Mouse (Mus musculus): ENCODE measurements around the gene Nrtn. TPM values are rescaled to one million over a fixed set of nuclear protein-coding genes. Genes with fewer than 3 reads are reported as not detected.

Nrtn gene
- polyA plus RNA-seq, 1 experiment from 2014 or later, result 7.0 TPM

DNA sequence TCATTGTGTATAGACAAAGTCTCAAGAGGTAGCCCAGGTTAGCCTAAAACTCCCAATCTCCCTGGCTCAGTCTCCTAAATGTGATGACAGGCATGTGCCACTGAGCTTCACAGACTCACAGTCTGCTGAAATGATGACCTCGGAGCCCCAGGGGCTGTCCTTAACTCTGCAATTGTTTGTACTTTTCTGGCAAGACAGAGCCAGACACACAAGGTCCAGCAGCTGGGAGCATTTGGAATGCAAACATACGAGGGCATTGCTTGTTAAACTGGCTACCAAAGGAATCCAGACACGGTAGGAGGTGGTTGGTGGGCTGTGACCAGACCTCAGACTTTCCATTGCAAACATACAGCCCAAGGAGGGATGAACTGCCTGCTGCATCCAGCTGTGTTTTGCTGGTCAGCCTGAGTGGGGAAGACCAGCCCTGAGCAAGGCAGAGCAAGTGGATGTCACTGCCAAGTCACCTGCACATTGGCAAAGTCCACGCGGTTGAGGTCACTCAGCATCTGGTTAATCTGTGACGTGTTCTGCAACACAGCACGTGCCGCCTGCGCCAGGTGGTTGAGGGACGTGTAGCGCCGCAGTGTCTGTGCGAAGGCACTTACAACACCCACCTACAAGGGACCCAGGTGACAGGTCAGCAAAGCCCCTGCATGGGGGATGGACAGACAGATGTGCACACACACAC, 23.1 kb upstream of the Nrtn start:
- 0 out of 2 replicates have a peak, but pooled peaks cover 7% of the 10 kb centered on the region for H3K9me3 ChIP-seq (ENCODE audit: control insufficient read depth, low read length)

DNA sequence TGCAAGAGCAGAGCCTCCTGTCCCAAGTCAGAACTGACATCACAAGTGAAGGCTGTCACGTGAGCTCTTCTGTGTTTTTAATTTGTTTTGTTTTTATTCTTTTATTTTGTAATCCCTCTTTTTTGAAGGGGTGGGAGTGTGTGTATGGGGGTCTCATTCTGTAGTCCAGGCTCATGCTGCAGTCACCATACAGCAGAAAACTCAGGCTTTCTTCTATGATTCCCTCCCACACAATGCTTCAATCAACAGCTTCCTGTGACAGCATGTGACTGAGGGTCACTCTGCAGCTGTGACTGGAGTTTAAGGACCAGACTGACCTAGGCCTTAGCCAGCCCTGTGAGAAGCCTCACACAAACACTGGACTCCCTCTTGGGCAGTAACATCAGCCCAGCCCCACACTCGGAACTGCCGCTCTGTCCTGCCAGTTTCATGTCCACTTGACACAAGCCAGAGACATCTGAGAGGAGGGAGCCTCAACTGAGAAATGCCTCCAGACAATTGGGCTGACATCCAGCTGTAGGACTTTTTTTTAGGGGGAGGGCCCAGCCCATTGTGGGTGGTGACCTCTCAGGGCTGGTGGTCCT, 21.5 kb upstream of the Nrtn start:
- Histone ChIP-seq H3K4me1 (ENCODE audit: control insufficient read depth, insufficient read depth, low read length) (no peaks in the 10 kb centered on the region), H3K9ac (ENCODE audit: low read depth, low read length) (no peak overlapping the region), H3K36me3 (ENCODE audit: control insufficient read depth, insufficient read depth, low read length) (peaks cover 6% of the 10 kb centered on the region), H3K9me3 (ENCODE audit: control insufficient read depth, low read length) (0 out of 2 replicates have a peak, but pooled peaks cover 7% of the 10 kb centered on the region), H3K4me2 (ENCODE audit: low read depth, low read length) (no peak overlapping the region), H3K4me3 (ENCODE audit: low read length) (no peak overlapping the region), H3K27ac (ENCODE audit: low read length) (0 out of 2 replicates have a peak overlapping the region, but pooled peaks have one; percentile 5), H3K27me3 (replicated peaks; ENCODE audit: control insufficient read depth, insufficient read depth, low read length) (no peaks in the 10 kb centered on the region)
- ATAC-seq, result peak; percentile 58
- WGBS, result 40% methylated on average over 3 of the region's 3 CpGs

More for the DNA sequence above, 23.1 kb upstream of the Nrtn start:
- Histone ChIP-seq H3K27me3 (replicated peaks; ENCODE audit: control insufficient read depth, insufficient read depth, low read length) (no peaks in the 10 kb centered on the region), H3K4me1 (ENCODE audit: control insufficient read depth, insufficient read depth, low read length) (no peaks in the 10 kb centered on the region), H3K36me3 (ENCODE audit: control insufficient read depth, insufficient read depth, low read length) (peaks cover 6% of the 10 kb centered on the region), H3K4me2 (ENCODE audit: low read depth, low read length) (no peak overlapping the region), H3K4me3 (ENCODE audit: low read length) (no peak overlapping the region), H3K27ac (ENCODE audit: low read length) (no peak overlapping the region), H3K9ac (ENCODE audit: low read depth, low read length) (no peak overlapping the region)
- ATAC-seq, result peak; percentile 14; the same call in 1 of the 2 replicates
- 59% methylated on average over 13 of the region's 13 CpGs for WGBS

DNA sequence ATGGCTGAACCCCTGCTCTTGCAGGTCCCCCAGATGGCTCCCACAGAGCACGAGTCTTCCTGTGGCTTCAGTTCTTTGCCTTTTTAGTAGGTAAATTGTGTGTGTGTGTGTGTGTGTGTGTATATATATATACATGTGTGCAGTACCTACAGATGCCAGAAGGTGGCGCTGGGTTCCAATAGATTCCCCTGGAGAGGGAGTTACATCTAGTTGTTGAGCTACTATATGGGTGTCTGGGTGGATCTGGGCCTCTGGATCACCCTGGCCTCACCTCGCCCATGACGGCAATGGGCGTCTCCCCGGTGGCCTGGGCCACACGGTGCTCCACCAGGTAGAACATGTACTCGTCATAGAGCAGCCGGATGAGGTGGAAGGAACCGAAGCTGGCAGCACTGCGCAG, 20.2 kb upstream of the Nrtn start:
- Histone ChIP-seq H3K9ac (ENCODE audit: low read depth, low read length) (no peak overlapping the region), H3K27me3 (replicated peaks; ENCODE audit: control insufficient read depth, insufficient read depth, low read length) (no peaks in the 10 kb centered on the region), H3K4me3 (ENCODE audit: low read length) (no peak overlapping the region), H3K4me2 (ENCODE audit: low read depth, low read length) (no peak overlapping the region), H3K27ac (ENCODE audit: low read length) (no peak overlapping the region), H3K9me3 (ENCODE audit: control insufficient read depth, low read length) (0 out of 2 replicates have a peak, but pooled peaks cover 7% of the 10 kb centered on the region), H3K4me1 (ENCODE audit: control insufficient read depth, insufficient read depth, low read length) (no peaks in the 10 kb centered on the region), H3K36me3 (ENCODE audit: control insufficient read depth, insufficient read depth, low read length) (peaks cover 6% of the 10 kb centered on the region)
- 93% methylated on average over 11 of the region's 11 CpGs for WGBS
- ATAC-seq, result no peak

DNA sequence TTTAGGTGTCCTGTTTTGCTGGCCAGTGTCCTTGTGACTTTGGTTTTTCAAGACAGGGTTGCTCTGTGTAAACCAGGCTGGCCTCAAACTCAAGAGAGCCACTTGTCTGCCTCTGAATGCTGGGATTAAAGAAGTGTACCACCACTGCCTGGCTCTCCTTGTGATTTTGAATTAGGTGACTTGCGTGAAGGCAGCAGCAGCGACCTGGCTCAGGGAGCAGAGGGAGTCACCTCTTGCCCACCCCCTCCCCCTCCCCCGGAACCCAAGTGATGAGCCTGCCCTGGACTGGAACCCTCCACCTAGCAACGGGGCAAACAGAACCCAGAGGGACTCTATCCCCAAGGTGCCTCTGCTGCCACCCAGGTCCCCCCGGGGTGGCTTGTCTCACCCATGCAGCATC, 12.6 kb upstream of the Nrtn start, which contains the start of gene Prr22:
Gene Prr22 (plus strand): TSS at position 301 of the 400 bp plus-strand sequence.
- ATAC-seq, result no peak
- H3K27ac ChIP-seq (ENCODE audit: low read length), result no peak within 1 kb of the TSS

DNA sequence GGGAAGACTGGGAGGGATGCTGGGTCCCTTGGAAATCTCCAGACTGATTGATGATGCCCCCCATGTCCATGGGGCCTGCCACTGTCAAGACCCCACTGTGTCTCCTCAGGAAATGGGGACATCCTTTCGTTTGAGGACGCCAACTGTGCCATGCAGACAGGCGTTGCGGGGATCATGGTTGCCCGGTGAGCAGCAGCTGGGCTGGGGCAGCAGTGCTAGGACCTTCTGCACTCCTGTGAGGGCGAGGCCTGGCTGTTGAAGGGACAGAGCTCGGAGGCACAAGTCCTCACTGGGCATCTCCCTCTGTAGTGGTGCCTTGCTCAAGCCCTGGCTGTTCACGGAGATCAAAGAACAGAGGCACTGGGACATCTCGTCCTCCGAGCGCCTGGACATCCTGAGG, 11.6 kb upstream of the Nrtn start:
- no peak overlapping the region for H3K4me2 ChIP-seq (ENCODE audit: low read depth, low read length)
- H3K9me3 ChIP-seq (ENCODE audit: control insufficient read depth, low read length), result no peaks in the 10 kb centered on the region
- peaks cover 25% of the 10 kb centered on the region for H3K36me3 ChIP-seq (ENCODE audit: control insufficient read depth, insufficient read depth, low read length)
- H3K4me3 ChIP-seq (ENCODE audit: low read length), result no peak overlapping the region
- ATAC-seq, result no peak
- 94% methylated on average over 11 of the region's 11 CpGs for WGBS
- peaks cover 5% of the 10 kb centered on the region for H3K4me1 ChIP-seq (ENCODE audit: control insufficient read depth, insufficient read depth, low read length)
- no peak overlapping the region for H3K27ac ChIP-seq (ENCODE audit: low read length)
- no peaks in the 10 kb centered on the region for H3K27me3 ChIP-seq (replicated peaks; ENCODE audit: control insufficient read depth, insufficient read depth, low read length)
- H3K9ac ChIP-seq (ENCODE audit: low read depth, low read length), result no peak overlapping the region

More for the DNA sequence above, 12.6 kb upstream of the Nrtn start, which contains the start of gene Prr22:
- H3K4me3 ChIP-seq (ENCODE audit: low read length), result no peak within 1 kb of the TSS
- WGBS, result 93% methylated on average over 5 of the region's 5 CpGs
- H3K9me3 ChIP-seq (ENCODE audit: control insufficient read depth, low read length), result no peaks in the 10 kb centered on the region
- peaks cover 25% of the 10 kb centered on the region for H3K36me3 ChIP-seq (ENCODE audit: control insufficient read depth, insufficient read depth, low read length)
- H3K27me3 ChIP-seq (replicated peaks; ENCODE audit: control insufficient read depth, insufficient read depth, low read length), result no peaks in the 10 kb centered on the region
- peaks cover 5% of the 10 kb centered on the region for H3K4me1 ChIP-seq (ENCODE audit: control insufficient read depth, insufficient read depth, low read length)
- no peak within 1 kb of the TSS for H3K4me2 ChIP-seq (ENCODE audit: low read depth, low read length)
- H3K9ac ChIP-seq (ENCODE audit: low read depth, low read length), result no peak within 1 kb of the TSS

DNA sequence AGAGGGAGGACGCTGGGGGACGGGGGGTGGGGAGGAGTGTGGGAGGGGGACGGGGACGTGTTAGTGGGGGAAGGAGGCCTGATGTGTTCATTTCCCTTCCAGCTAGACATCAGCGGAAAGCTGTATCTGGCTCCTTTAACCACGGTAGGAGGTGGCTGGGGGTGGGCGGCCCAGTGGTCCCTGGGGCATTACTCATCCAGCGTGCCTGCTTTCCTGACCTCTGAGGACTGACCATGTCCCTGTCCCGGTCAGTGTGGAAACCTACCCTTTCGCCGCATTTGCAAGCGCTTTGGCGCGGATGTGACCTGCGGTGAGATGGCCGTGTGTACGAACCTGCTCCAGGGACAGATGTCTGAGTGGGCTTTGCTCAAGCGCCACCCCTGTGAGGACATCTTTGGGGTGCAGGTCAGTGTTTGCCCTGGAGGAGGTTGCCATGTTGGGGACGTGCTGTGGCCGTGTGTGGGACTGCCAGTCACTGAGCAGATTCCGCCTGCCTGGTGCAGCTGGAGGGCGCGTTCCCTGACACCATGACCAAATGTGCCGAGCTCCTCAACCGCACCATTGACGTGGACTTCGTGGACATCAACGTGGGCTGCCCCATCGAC, 10.3 kb upstream of the Nrtn start:
- H3K36me3 ChIP-seq (ENCODE audit: control insufficient read depth, insufficient read depth, low read length), result peaks cover 25% of the 10 kb centered on the region
- H3K27me3 ChIP-seq (replicated peaks; ENCODE audit: control insufficient read depth, insufficient read depth, low read length), result no peaks in the 10 kb centered on the region
- H3K27ac ChIP-seq (ENCODE audit: low read length), result no peak overlapping the region
- no peak overlapping the region for H3K4me3 ChIP-seq (ENCODE audit: low read length)
- no peak overlapping the region for H3K4me2 ChIP-seq (ENCODE audit: low read depth, low read length)
- no peak overlapping the region for H3K9ac ChIP-seq (ENCODE audit: low read depth, low read length)
- ATAC-seq, result no peak
- peaks cover 12% of the 10 kb centered on the region for H3K4me1 ChIP-seq (ENCODE audit: control insufficient read depth, insufficient read depth, low read length)
- WGBS, result 95% methylated on average over 29 of the region's 29 CpGs
- H3K9me3 ChIP-seq (ENCODE audit: control insufficient read depth, low read length), result no peaks in the 10 kb centered on the region

DNA sequence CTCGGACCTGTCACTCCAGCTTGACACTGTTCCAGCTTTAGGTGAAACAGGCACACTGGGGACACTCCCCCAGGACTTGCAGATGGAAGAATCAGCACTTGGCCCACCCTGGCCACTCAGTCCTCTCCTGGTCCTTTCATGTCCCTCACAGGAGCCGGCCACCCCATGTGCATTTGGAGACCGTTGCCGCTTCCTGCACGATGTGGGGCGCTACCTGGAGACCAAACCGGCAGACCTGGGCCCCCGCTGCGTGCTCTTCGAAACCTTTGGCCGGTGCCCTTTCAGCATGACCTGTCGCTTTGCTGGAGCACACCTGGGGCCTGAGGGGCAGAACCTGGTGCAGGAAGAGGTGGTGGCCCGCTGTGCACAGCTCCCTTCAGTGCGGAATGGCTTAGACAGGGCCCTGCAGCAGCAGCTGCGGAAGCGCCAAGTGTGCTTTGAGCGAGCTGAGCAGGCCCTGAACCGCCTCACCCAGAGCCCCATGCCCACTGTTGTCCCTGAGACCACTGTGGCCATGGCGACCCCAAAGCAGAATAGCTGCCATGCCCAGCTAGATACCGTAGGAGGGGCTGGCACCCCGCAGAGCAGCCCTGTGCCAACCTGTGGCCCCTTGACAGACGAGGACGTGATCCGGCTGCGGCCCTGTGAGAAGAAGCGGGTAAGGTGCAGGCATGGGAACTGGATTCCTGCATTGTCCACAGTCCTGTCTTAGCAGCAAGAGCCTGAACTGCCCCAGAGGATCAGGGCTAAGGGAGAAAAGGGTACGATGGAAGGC, 9.5 kb upstream of the Nrtn start:
- Histone ChIP-seq H3K27ac (ENCODE audit: low read length) (no peak overlapping the region), H3K9ac (ENCODE audit: low read depth, low read length) (no peak overlapping the region), H3K4me3 (ENCODE audit: low read length) (no peak overlapping the region), H3K4me2 (ENCODE audit: low read depth, low read length) (no peak overlapping the region), H3K4me1 (ENCODE audit: control insufficient read depth, insufficient read depth, low read length) (peaks cover 18% of the 10 kb centered on the region), H3K27me3 (replicated peaks; ENCODE audit: control insufficient read depth, insufficient read depth, low read length) (no peaks in the 10 kb centered on the region), H3K36me3 (ENCODE audit: control insufficient read depth, insufficient read depth, low read length) (peaks cover 25% of the 10 kb centered on the region), H3K9me3 (ENCODE audit: control insufficient read depth, low read length) (no peaks in the 10 kb centered on the region)
- WGBS, result 95% methylated on average over 27 of the region's 27 CpGs
- ATAC-seq, result no peak

DNA sequence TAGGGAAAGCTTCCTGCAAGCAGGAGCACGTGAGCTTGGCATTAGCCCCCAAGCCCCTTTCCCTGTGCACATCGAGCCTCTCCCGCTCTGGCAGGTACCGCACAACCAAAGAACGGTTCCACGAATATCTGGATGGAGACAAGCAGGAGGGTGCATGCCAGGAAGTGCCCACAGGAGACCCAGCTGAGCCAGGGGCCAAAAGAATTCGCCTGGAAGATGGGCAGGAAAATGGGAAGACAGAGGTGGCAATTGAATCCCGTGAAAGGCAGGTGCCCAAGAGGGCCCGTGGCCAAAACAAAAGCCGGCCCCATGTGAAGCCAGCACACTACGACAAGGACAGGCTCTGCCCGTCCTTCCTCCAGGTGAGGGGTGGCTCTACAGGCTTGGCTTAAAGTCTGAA, 8.1 kb upstream of the Nrtn start:
- H3K27ac ChIP-seq (ENCODE audit: low read length), result peak overlapping the region; percentile 96
- H3K9ac ChIP-seq (ENCODE audit: low read depth, low read length), result peak overlapping the region; percentile 91
- peak overlapping the region; percentile 83 for H3K4me3 ChIP-seq (ENCODE audit: low read length)
- H3K27me3 ChIP-seq (replicated peaks; ENCODE audit: control insufficient read depth, insufficient read depth, low read length), result no peaks in the 10 kb centered on the region
- H3K4me2 ChIP-seq (ENCODE audit: low read depth, low read length), result peak overlapping the region; percentile 71
- H3K36me3 ChIP-seq (ENCODE audit: control insufficient read depth, insufficient read depth, low read length), result peaks cover 22% of the 10 kb centered on the region
- H3K9me3 ChIP-seq (ENCODE audit: control insufficient read depth, low read length), result no peaks in the 10 kb centered on the region
- 50% methylated on average over 12 of the region's 12 CpGs for WGBS
- peaks cover 24% of the 10 kb centered on the region for H3K4me1 ChIP-seq (ENCODE audit: control insufficient read depth, insufficient read depth, low read length)
- no peak for ATAC-seq
